Mouse (Mus musculus): ENCODE data around the gene Ppp5c. TPM values are rescaled to one million over a fixed set of nuclear protein-coding genes. Genes with fewer than 3 reads are reported as not detected.
A peak's percentile ranks its signal among the peaks of the same experiment; 100 is the strongest.

The Ppp5c gene
- total and polyA plus RNA-seq, 3 experiments: 94.2 to 249 (median 178) TPM

DNA sequence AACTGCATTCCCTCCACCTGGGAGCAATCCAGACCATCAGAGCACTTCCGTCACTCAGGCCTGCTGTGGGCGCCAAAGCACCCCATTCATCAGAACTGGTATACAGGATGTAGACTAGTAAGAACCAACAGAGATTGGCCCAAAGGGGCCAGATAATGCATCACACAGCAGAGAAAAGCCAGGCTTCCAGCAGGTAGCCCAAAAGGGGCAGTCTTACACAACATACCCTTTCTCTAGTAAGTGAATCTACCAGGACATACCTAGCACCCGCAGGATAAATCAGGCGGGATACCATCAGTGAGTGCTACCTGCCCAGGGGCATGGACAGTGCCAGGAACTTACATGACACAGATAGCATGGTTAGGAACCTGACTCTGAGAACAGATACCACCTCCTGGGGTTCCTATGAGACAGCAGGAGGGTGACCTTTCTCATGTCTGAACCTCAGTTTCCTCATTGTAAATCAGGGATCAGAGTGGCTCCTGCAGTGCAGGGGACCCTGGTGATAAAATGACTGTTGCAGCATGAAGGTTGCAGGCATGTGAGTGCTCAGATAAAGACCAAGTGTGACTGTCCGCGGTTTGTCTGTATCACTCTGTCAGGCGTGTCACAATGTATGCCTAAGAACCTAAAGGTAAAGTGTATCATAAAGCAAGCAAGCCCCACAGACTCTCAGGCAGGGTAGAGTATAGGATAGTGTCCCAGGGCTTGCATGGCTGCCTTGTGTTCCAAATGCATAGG, 8.1 kb downstream of the Ppp5c start (continued):
- TF ChIP-seq MYC (IDR thresholded peaks at IDR 0.05; ENCODE audit: low read depth, low read length) (0 out of 2 replicates have a peak, but pooled peaks have one; percentile 27), MXI1 (IDR thresholded peaks at IDR 0.05; ENCODE audit: low read depth, low read length) (peak; percentile 46; the same call in 1 of the 2 replicates), USF2 (IDR thresholded peaks at IDR 0.05; ENCODE audit: borderline replicate concordance in 1 of 2, insufficient read depth in 1 of 2, low read depth in 1 of 2, low read length in 2 of 2) (no peak), EP300 (IDR thresholded peaks at IDR 0.05; ENCODE audit: low read depth in 1 of 2, low read length in 2 of 2) (peak; percentile 53 to 76; a peak in 3 of 4 replicates), ETS1 (IDR thresholded peaks at IDR 0.05; ENCODE audit: low read depth, low read length) (peak; percentile 55; the same call in 1 of the 2 replicates), ZKSCAN1 (IDR thresholded peaks at IDR 0.05; ENCODE audit: low read depth, low read length) (no peak), GATA1 (IDR thresholded peaks at IDR 0.05; ENCODE audit: low read depth, low read length) (peak; percentile 56; the same call in 1 of the 2 replicates), ZC3H11A (IDR thresholded peaks at IDR 0.05; ENCODE audit: low read depth, low read length) (no peak), POLR2AphosphoS5 (IDR thresholded peaks at IDR 0.05; ENCODE audit: borderline replicate concordance, low read depth, low read length) (no peak), TAL1 (IDR thresholded peaks at IDR 0.05; ENCODE audit: low read length) (peak; percentile 54), TCF12 (IDR thresholded peaks at IDR 0.05; ENCODE audit: low read depth, low read length) (peak; percentile 65), POLR2AphosphoS2 (IDR thresholded peaks at IDR 0.05; ENCODE audit: low read length) (no peak), POLR2A (IDR thresholded peaks at IDR 0.05; ENCODE audit: control insufficient read depth in 1 of 2, insufficient read depth in 1 of 2, low read depth in 1 of 2, low read length in 2 of 2, poor library complexity in 1 of 2) (no peak), USF1 (IDR thresholded peaks at IDR 0.05; ENCODE audit: low read depth, low read length) (no peak), CHD1 (IDR thresholded peaks at IDR 0.05; ENCODE audit: low read depth, low read length) (no peak), MAFK (IDR thresholded peaks at IDR 0.05; ENCODE audit: borderline replicate concordance, low read depth, low read length) (no peak), TBP (IDR thresholded peaks at IDR 0.05; ENCODE audit: low read depth, low read length) (no peak)

DNA sequence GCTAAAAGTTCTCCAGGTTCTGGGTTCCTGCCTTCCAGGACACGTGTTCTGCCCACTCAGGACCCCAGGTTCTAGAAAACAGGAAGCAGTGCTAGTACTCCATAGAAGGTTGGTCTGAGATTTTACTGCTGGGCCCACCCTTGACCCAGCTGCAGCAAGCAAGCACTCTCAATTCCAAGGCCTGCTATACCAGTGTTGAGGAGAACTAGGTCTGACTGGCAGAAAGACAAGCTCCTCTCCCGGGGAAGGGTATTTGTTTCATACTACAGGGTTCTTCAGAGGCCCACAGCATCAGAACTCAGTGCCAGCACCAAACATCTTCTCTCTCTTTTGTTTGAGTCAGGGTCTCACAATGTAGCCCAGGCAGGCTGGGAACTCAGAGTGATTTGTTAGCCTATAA, 9.8 kb downstream of the Ppp5c start:
- DNase-seq (ENCODE audit: low read depth, low spot score): no peak
- no peaks in the 10 kb centered on the region for H3K27me3 ChIP-seq (ENCODE audit: control insufficient read depth in 1 of 2, insufficient read depth in 2 of 2, low read length in 2 of 2)
- H3K4me1 ChIP-seq (ENCODE audit: control insufficient read depth in 1 of 2, insufficient read depth in 2 of 2, low read length in 2 of 2): peaks cover 11 to 16% of the 10 kb centered on the region in 2 experiments
- no peak for TF ChIP-seq TCF12 (IDR thresholded peaks at IDR 0.05; ENCODE audit: low read depth, low read length)
- no peak for TF ChIP-seq TAL1 (IDR thresholded peaks at IDR 0.05; ENCODE audit: low read length)
- no peak for TF ChIP-seq KAT2A (conservative IDR thresholded peaks at IDR 0.05; ENCODE audit: low read depth, low read length)
- no peak for TF ChIP-seq MAFK (IDR thresholded peaks at IDR 0.05; ENCODE audit: borderline replicate concordance, low read depth, low read length)
- no peak for TF ChIP-seq ETS1 (IDR thresholded peaks at IDR 0.05; ENCODE audit: low read depth, low read length)
- TF ChIP-seq JUND (IDR thresholded peaks at IDR 0.05; ENCODE audit: low read depth, low read length): no peak
- TF ChIP-seq MYC (IDR thresholded peaks at IDR 0.05; ENCODE audit: low read depth, low read length): no peak
- no peak for TF ChIP-seq UBTF (IDR thresholded peaks at IDR 0.05; ENCODE audit: borderline replicate concordance, insufficient read depth, low read depth, low read length)
- no peak for TF ChIP-seq MXI1 (IDR thresholded peaks at IDR 0.05; ENCODE audit: low read depth, low read length)
- TF ChIP-seq NELFE (IDR thresholded peaks at IDR 0.05; ENCODE audit: low read depth, low read length): no peak
- TF ChIP-seq POLR2AphosphoS5 (IDR thresholded peaks at IDR 0.05; ENCODE audit: borderline replicate concordance, low read depth, low read length): no peak
- TF ChIP-seq USF2 (IDR thresholded peaks at IDR 0.05; ENCODE audit: borderline replicate concordance in 1 of 2, insufficient read depth in 1 of 2, low read depth in 1 of 2, low read length in 2 of 2): no peak
- H3K79me2 ChIP-seq (ENCODE audit: control insufficient read depth, insufficient read depth, low read length, poor library complexity): peaks cover 16% of the 10 kb centered on the region
- no peak overlapping the region for H3K9ac ChIP-seq (ENCODE audit: control insufficient read depth, low read depth, low read length, poor library complexity, severe bottlenecking)
- peaks cover 15 to 26% of the 10 kb centered on the region in 2 experiments for H3K36me3 ChIP-seq (ENCODE audit: control insufficient read depth in 1 of 2, insufficient read depth in 2 of 2, low read length in 2 of 2)
- no peaks in the 10 kb centered on the region for H3K9me3 ChIP-seq (replicated peaks; ENCODE audit: insufficient read depth, low read length)
- H3K4me3 ChIP-seq (ENCODE audit: control insufficient read depth in 1 of 2, insufficient read depth in 1 of 2, low read depth in 2 of 2, low read length in 2 of 2): no peak overlapping the region
- H3K27ac ChIP-seq (ENCODE audit: control insufficient read depth, low read depth, low read length): no peak overlapping the region
